Comparison of ENCODE assay signal across 8 mouse cellular contexts in genomic region chr4:48680648-48681343, GRCm38 (mm10). TPM values are rescaled to one million over a fixed set of nuclear protein-coding genes. Genes with fewer than 3 reads are reported as not detected.
DNase-seq lines count a peak whose midpoint lies in the region; ATAC-seq lines count a peak whose summit lies in the region.

No protein-coding gene starts in this region.

- DNase-seq in adrenal gland, postnatal 10 days, result peak; percentile 47
- DNase-seq in adrenal gland, postnatal 25 days, result no peak
- DNase-seq in right cerebral cortex, adult 18-20 months, result peak; percentile 43
- no peak for DNase-seq in right cerebral cortex, postnatal 25 days
- peak; percentile 89 for DNase-seq in embryonic facial prominence, embryonic 14.5 days (ENCODE audit: low spot score)
- peak; percentile 95 for DNase-seq in midbrain, embryonic 11.5 days (ENCODE audit: low spot score, missing footprints)
- DNase-seq in right cerebral cortex, postnatal 14 days, result no peak

- H3K4me2 ChIP-seq in embryonic facial prominence, embryonic 14.5 days (ENCODE audit: low read depth, low read length), result peak overlapping the region; percentile 44
- peak overlapping the region; percentile 41 for H3K4me2 ChIP-seq in kidney, embryonic 16.5 days (replicated peaks; ENCODE audit: low read depth, low read length)
- no peak overlapping the region for H3K4me2 ChIP-seq in midbrain, embryonic 11.5 days

- H3K9me3 ChIP-seq in embryonic facial prominence, embryonic 14.5 days (ENCODE audit: control insufficient read depth, low read length), result no peaks in the 10 kb centered on the region
- no peaks in the 10 kb centered on the region for H3K9me3 ChIP-seq in kidney, embryonic 16.5 days (ENCODE audit: low read length)
- no peaks in the 10 kb centered on the region for H3K9me3 ChIP-seq in midbrain, embryonic 11.5 days (ENCODE audit: control insufficient read depth, low read length)

- no peaks in the 10 kb centered on the region for H3K27me3 ChIP-seq in embryonic facial prominence, embryonic 14.5 days (replicated peaks; ENCODE audit: control insufficient read depth, insufficient read depth, low read length)
- no peaks in the 10 kb centered on the region for H3K27me3 ChIP-seq in kidney, embryonic 16.5 days (ENCODE audit: insufficient read depth, low read length)
- H3K27me3 ChIP-seq in midbrain, embryonic 11.5 days (ENCODE audit: control insufficient read depth, insufficient read depth, low read length), result no peaks in the 10 kb centered on the region

- no peak overlapping the region for H3K9ac ChIP-seq in embryonic facial prominence, embryonic 14.5 days (ENCODE audit: low read depth, low read length)
- no peak overlapping the region for H3K9ac ChIP-seq in kidney, embryonic 16.5 days (replicated peaks; ENCODE audit: low read length)
- H3K9ac ChIP-seq in midbrain, embryonic 11.5 days (ENCODE audit: low read length), result no peak overlapping the region

- H3K4me3 ChIP-seq in embryonic facial prominence, embryonic 14.5 days (ENCODE audit: low read depth, low read length), result no peak overlapping the region; the same call in 1 of the 2 replicates
- H3K4me3 ChIP-seq in kidney, embryonic 16.5 days (ENCODE audit: low read length), result no peak overlapping the region; the same call in 1 of the 2 replicates
- H3K4me3 ChIP-seq in midbrain, embryonic 11.5 days (ENCODE audit: low read depth, low read length), result no peak overlapping the region

- peak; percentile 65; the same call in 1 of the 2 replicates for ATAC-seq in embryonic facial prominence, embryonic 14.5 days (ENCODE audit: low read depth)
- ATAC-seq in kidney, embryonic 16.5 days (ENCODE audit: low FRiP score, low TSS enrichment), result no peak
- ATAC-seq in midbrain, embryonic 11.5 days (ENCODE audit: low FRiP score), result no peak

- no peaks in the 10 kb centered on the region for H3K36me3 ChIP-seq in embryonic facial prominence, embryonic 14.5 days (ENCODE audit: control insufficient read depth, insufficient read depth, low read length)
- no peaks in the 10 kb centered on the region for H3K36me3 ChIP-seq in kidney, embryonic 16.5 days (ENCODE audit: insufficient read depth, low read length)
- H3K36me3 ChIP-seq in midbrain, embryonic 11.5 days (ENCODE audit: control insufficient read depth, insufficient read depth, low read length), result no peaks in the 10 kb centered on the region

- no peak overlapping the region for H3K27ac ChIP-seq in embryonic facial prominence, embryonic 14.5 days (replicated peaks; ENCODE audit: low read depth, low read length)
- H3K27ac ChIP-seq in kidney, embryonic 16.5 days (ENCODE audit: low read length), result 0 out of 2 replicates have a peak overlapping the region, but pooled peaks have one; percentile 43
- H3K27ac ChIP-seq in midbrain, embryonic 11.5 days (ENCODE audit: low read depth, low read length), result no peak overlapping the region

- H3K4me1 ChIP-seq in embryonic facial prominence, embryonic 14.5 days (ENCODE audit: control insufficient read depth, insufficient read depth, low read length), result 0 out of 2 replicates have a peak, but pooled peaks cover 4% of the 10 kb centered on the region
- H3K4me1 ChIP-seq in kidney, embryonic 16.5 days (ENCODE audit: insufficient read depth, low read length), result peaks cover 4% of the 10 kb centered on the region; the same call in 1 of the 2 replicates
- no peaks in the 10 kb centered on the region for H3K4me1 ChIP-seq in midbrain, embryonic 11.5 days (ENCODE audit: control insufficient read depth, insufficient read depth, low read length)

- 39% methylated on average over 10 of the region's 11 CpGs for WGBS in embryonic facial prominence, embryonic 14.5 days
- 38% methylated on average over 10 of the region's 11 CpGs for WGBS in kidney, embryonic 16.5 days
- 50% methylated on average over 10 of the region's 11 CpGs for WGBS in midbrain, embryonic 11.5 days

RNA-seq across cellular contexts. Expression of gene Cavin4, which starts 17.5 kb away (rescaled TPM):
- 10 to 100 TPM in 1 of 2 experiments, 1 to 10 TPM in 1; 3.6 to 14.0 TPM for total RNA-seq in adrenal gland, postnatal 10 days (2021)
- 0.24 and 0.57 TPM in 2 replicates for total RNA-seq in adrenal gland, postnatal 25 days (2021)
- polyA plus RNA-seq in embryonic facial prominence, embryonic 14.5 days (2014; fragmentation: Nextera tagmentation; extraction: Ambion mirVana), result 18.8 and 32.4 TPM in 2 replicates
- 0.82 and 1.3 TPM in 2 replicates for polyA plus RNA-seq in kidney, embryonic 16.5 days (2015; fragmentation: Nextera tagmentation; extraction: Ambion mirVana)
- 1.6 and 2.1 TPM in 2 replicates for polyA plus RNA-seq in midbrain, embryonic 11.5 days (2014; fragmentation: Nextera tagmentation; extraction: Ambion mirVana)

Comparison
In these comparisons a context has a peak if more than half of its experiments do, and no peak if none do; other contexts are left out.
1. DNase-seq: peak in adrenal gland, postnatal 10 days (single experiment), right cerebral cortex, adult 18-20 months (single experiment), embryonic facial prominence, embryonic 14.5 days (single experiment) and midbrain, embryonic 11.5 days (single experiment); none in adrenal gland, postnatal 25 days (single experiment), right cerebral cortex, postnatal 25 days (single experiment) and right cerebral cortex, postnatal 14 days (single experiment).